Mouse (Mus musculus) liver, embryonic 14.5 days (tissue): ENCODE data around the gene Upk1a. TPM values are rescaled to one million over a fixed set of nuclear protein-coding genes. Genes with fewer than 3 reads are reported as not detected.

Experiments
- ATAC-seq: fragments of 200-750 bp; cut with Nextera tagmentation; 2 replicates; pipeline ENCODE4 v1.8.0; 2017; ENCODE audit warnings: moderate number of reproducible peaks, mild to moderate bottlenecking, moderate library complexity; ENCODE audit not compliant: insufficient read depth
- DNase-seq, 3 experiments: peaks; one replicate each; pipeline ENCODE4 v3.0.0-alpha.2; 2012 to 2013; ENCODE audit warnings: low read depth in 3 of 3, low spot score in 3 of 3
- H3K27ac ChIP-seq: fragments of 300-500 bp; sonication (generic); 2 replicates; pipeline ENCODE4 v1.5.1; 2014; ENCODE audit warnings: moderate library complexity, mild to moderate bottlenecking, control low read depth, inconsistent platforms
- H3K27me3 ChIP-seq: fragments of 300-500 bp; sonication (generic); 2 replicates; pipeline ENCODE4 v1.6.1; 2014; ENCODE audit warnings: mild to moderate bottlenecking, low read length, moderate library complexity; ENCODE audit not compliant: control insufficient read depth, insufficient read depth
- H3K36me3 ChIP-seq: fragments of 300-500 bp; sonication (generic); replicated peaks from 2 replicates; pipeline ENCODE4 v1.6.1; 2014; ENCODE audit warnings: low read depth; ENCODE audit not compliant: control insufficient read depth, insufficient read depth
- H3K4me1 ChIP-seq, 2 experiments: fragments of 200-500 bp in 1 of 2; fragments of 300-500 bp in 1 of 2; sonication (generic) in 1 of 2; replicated peaks; 2 replicates each; pipeline ENCODE4 v1.6.1; 2012 to 2014; ENCODE audit warnings: antibody characterized with exemption in 1 of 2, inconsistent platforms in 1 of 2, low read length in 1 of 2; ENCODE audit not compliant: control insufficient read depth in 2 of 2, insufficient read depth in 2 of 2
- H3K4me2 ChIP-seq: fragments of 300-500 bp; sonication (generic); 2 replicates; pipeline ENCODE4 v1.6.1; 2014; ENCODE audit warnings: low read depth, mild to moderate bottlenecking, control low read depth, moderate library complexity
- H3K4me3 ChIP-seq, 2 experiments: fragments of 200-500 bp in 1 of 2; fragments of 300-500 bp in 1 of 2; sonication (generic) in 1 of 2; 2 replicates each; pipeline ENCODE4 v1.5.1; 2012 to 2014; ENCODE audit warnings: low read depth in 2 of 2, low read length in 2 of 2, mild to moderate bottlenecking in 2 of 2, control low read depth in 1 of 2, inconsistent platforms in 1 of 2, moderate library complexity in 1 of 2; ENCODE audit not compliant: insufficient read depth in 1 of 2
- H3K9ac ChIP-seq: fragments of 300-500 bp; sonication (generic); replicated peaks from 2 replicates; pipeline ENCODE4 v1.6.1; 2014; ENCODE audit warnings: mild to moderate bottlenecking, control low read depth, moderate library complexity
- H3K9me3 ChIP-seq: fragments of 300-500 bp; sonication (generic); 2 replicates; pipeline ENCODE4 v1.6.1; 2016; ENCODE audit warnings: low read length, mixed read lengths; ENCODE audit not compliant: control insufficient read depth
- CTCF ChIP-seq: IDR thresholded peaks from 2 replicates; pipeline ENCODE4 v1.5.1; 2016; ENCODE audit warnings: antibody characterized with exemption, low read depth, control low read depth
- EP300 ChIP-seq: IDR thresholded peaks from 2 replicates; pipeline ENCODE4 v1.6.1; 2016; ENCODE audit warnings: antibody characterized with exemption, low read depth
- WGBS: fragments of 180-500 bp; shearing (Covaris S2); extraction: QIAGEN DNeasy Blood & Tissue Kit; methylation state at CpG from one replicate; pipeline ENCODE4 v1.1.7; 2014; ENCODE audit not compliant: insufficient replicate concordance; 5-methylcytosine and 5-hydroxymethylcytosine counted together
- polyA plus RNA-seq, 2 experiments: library from polyadenylated mRNA; depleted of rRNA in 1 of 2; stranded (reverse) in 1 of 2; unstranded in 1 of 2; fragments of >200 nt; fragmentation: Nextera tagmentation in 1 of 2; extraction: Ambion mirVana in 1 of 2; gene quantifications; 2 replicates each; pipeline versions ENCODE4 v1.2.1 to v1.2.3; 2012 to 2014

The Upk1a gene
- polyA plus RNA-seq, 2 experiments: 0.29 TPM; not detected in 1

GRCm38 (mm10) chr7:30613529-30614112, 974 bp upstream of the Upk1a start:
- Histone ChIP-seq H3K4me3 (no peak overlapping the region), H3K9me3 (no peaks in the 10 kb centered on the region), H3K27ac (no peak overlapping the region), H3K9ac (no peak overlapping the region), H3K4me2 (no peak overlapping the region), H3K4me1 (peaks cover 0 to 5% of the 10 kb centered on the region in 2 experiments; a peak in 2 of 4 replicates), H3K27me3 (no peaks in the 10 kb centered on the region), H3K36me3 (peaks cover 7% of the 10 kb centered on the region)
- 22% methylated on average over 14 of the region's 14 CpGs for WGBS
- no peak for TF ChIP-seq EP300
- peak; percentile 85 for TF ChIP-seq CTCF
- ATAC-seq (peak; percentile 48; the same call in 1 of the 2 replicates), DNase-seq (peak in 1 of 3 experiments; percentile 47)

- 33% methylated on average over 7 of the region's 7 CpGs for WGBS
- ATAC-seq (no peak), DNase-seq (no peak)
- no peaks in the 10 kb centered on the region for H3K9me3 ChIP-seq
- no peaks in the 10 kb centered on the region for H3K36me3 ChIP-seq
- no peak for TF ChIP-seq CTCF
- no peak for TF ChIP-seq EP300
- H3K4me1 ChIP-seq: no peaks in the 10 kb centered on the region
- no peak overlapping the region for H3K4me2 ChIP-seq
- H3K9ac ChIP-seq: no peak overlapping the region
- H3K27me3 ChIP-seq: no peaks in the 10 kb centered on the region
- no peak overlapping the region for H3K4me3 ChIP-seq
- no peak overlapping the region for H3K27ac ChIP-seq
Measured at GRCm38 (mm10) chr7:30610043-30610442, 2.6 kb downstream of the Upk1a start.

GRCm38 (mm10) chr7:30608476-30608875, 4.2 kb downstream of the Upk1a start:
- no peak for DNase-seq
- no peaks in the 10 kb centered on the region for H3K27me3 ChIP-seq
- H3K4me2 ChIP-seq: no peak overlapping the region
- no peak overlapping the region for H3K4me3 ChIP-seq
- H3K36me3 ChIP-seq: no peaks in the 10 kb centered on the region
- H3K9me3 ChIP-seq: no peaks in the 10 kb centered on the region
- H3K4me1 ChIP-seq: no peaks in the 10 kb centered on the region
- H3K27ac ChIP-seq: no peak overlapping the region
- WGBS: 53% methylated on average over 16 of the region's 16 CpGs
- no peak overlapping the region for H3K9ac ChIP-seq
- no peak for TF ChIP-seq CTCF
- TF ChIP-seq EP300: no peak
- no peak for ATAC-seq

- Histone ChIP-seq H3K4me2 (no peak overlapping the region), H3K36me3 (no peaks in the 10 kb centered on the region), H3K27me3 (no peaks in the 10 kb centered on the region), H3K9me3 (no peaks in the 10 kb centered on the region), H3K4me3 (no peak overlapping the region), H3K27ac (no peak overlapping the region), H3K9ac (no peak overlapping the region), H3K4me1 (no peaks in the 10 kb centered on the region)
- DNase-seq (no peak), ATAC-seq (no peak)
- WGBS: 9% methylated on average over 8 of the region's 8 CpGs
- TF ChIP-seq EP300 (no peak), CTCF (peak; percentile 86)
Measured at GRCm38 (mm10) chr7:30607706-30608309, 4.8 kb downstream of the Upk1a start.

DNA sequence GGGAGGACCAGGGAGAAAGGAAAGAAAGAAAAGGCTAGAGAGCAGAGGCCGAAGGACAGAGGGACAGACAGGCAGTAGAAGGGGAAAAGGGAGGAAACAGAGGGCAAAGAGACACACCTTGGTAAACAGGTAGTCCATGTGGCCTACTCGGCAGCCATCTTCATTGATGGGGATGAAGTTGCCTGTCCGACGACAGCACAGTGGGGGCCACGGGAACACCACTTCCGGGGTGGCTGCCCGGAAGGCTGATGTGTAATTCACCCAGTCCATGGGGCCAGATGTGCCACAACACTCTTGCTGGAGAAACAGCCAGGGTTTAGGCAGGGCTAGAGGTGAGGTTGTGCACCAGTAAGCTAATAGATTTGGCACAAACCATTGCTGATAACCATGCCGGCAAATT, 7.7 kb downstream of the Upk1a start:
- H3K9me3 ChIP-seq: no peaks in the 10 kb centered on the region
- DNase-seq (no peak), ATAC-seq (no peak)
- H3K4me3 ChIP-seq: no peak overlapping the region
- no peaks in the 10 kb centered on the region for H3K36me3 ChIP-seq
- no peak overlapping the region for H3K9ac ChIP-seq
- no peak for TF ChIP-seq CTCF
- TF ChIP-seq EP300: no peak
- no peaks in the 10 kb centered on the region for H3K27me3 ChIP-seq
- no peak overlapping the region for H3K27ac ChIP-seq
- 70% methylated on average over 8 of the region's 8 CpGs for WGBS
- H3K4me1 ChIP-seq: no peaks in the 10 kb centered on the region; a peak in 2 of 4 replicates
- H3K4me2 ChIP-seq: no peak overlapping the region
